Mouse (Mus musculus): ENCODE data around the gene Farp2. TPM values are rescaled to one million over a fixed set of nuclear protein-coding genes. Genes with fewer than 3 reads are reported as not detected.
"Not testable (repeated sequence)": the region's sequence is repeated elsewhere in the genome, so short reads cannot be mapped to it uniquely, and the experiment has no call there.

Farp2 gene
- 10 to 100 TPM; 19.3 to 22.9 TPM for total RNA-seq (2021)
- long read RNA-seq, experiment 1, partial matches to known transcripts: 0 of 4 reads
- long read RNA-seq, experiment 1, other reads (novel, unspliced or antisense): 2 of 4 reads
- long read RNA-seq, experiment 2, transcript Farp2-201 (27 exons, 3,937 nt): major isoform, 16 of 22 reads
- long read RNA-seq, experiment 2, partial matches to known transcripts: 3 of 22 reads
- long read RNA-seq, experiment 2, other reads (novel, unspliced or antisense): 3 of 22 reads

GRCm38 (mm10) chr1:93511585-93512350, at the start of gene Farp2:
Farp2 (plus strand) TSS chr1:93512079.
- DNase-seq (ENCODE audit: low spot score in 2 of 2): peak; percentile 83 to 91

DNA sequence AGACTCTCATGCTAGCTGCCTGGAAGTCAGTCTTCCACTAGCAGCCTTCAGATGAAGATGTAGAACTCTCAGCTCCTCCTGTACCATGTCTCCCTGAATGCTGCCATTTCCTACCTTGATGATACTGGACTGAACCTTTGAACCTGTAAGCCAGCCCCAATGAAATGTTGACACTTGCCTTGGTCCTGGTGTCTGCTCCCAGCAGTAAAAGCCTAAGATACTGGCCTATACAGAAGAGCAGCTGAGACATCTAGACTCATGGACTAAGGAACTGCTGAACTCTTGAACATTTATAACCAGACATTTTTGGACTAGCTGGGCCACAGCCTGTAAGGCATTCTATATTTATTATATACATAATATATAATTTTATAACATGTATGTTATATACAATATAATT, 46.8 kb upstream of the Farp2 start:
- DNase-seq (ENCODE audit: low spot score in 2 of 2): no peak

DNA sequence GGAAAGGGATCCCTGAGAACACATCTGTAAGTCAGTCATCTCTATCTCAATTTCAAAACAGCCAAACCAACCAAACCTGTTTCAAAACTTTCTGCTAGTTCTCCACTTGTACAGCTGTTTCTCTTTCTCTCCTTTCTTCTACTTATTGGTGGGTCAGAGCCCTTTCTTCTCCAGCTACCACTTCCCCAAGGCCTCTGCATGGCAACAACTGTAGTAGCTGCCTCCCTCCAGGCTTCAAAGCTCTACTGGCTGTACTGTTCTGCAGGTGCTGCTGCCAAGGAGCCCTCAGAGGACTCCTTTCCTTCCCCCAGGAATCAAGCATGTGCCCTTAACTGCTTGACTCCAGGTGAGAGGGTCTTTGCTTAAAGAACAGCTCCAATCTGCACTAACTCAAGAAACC, 46.1 kb upstream of the Farp2 start:
- DNase-seq (ENCODE audit: low spot score in 2 of 2): no peak

- no peak for DNase-seq (ENCODE audit: low spot score in 2 of 2)
Observed at GRCm38 (mm10) chr1:93468626-93469025, 43.3 kb upstream of the Farp2 start.

GRCm38 (mm10) chr1:93475694-93476093, 36.2 kb upstream of the Farp2 start:
- DNase-seq (ENCODE audit: low spot score in 2 of 2): no peak

GRCm38 (mm10) chr1:93477758-93478585, 33.9 kb upstream of the Farp2 start:
- DNase-seq (ENCODE audit: low spot score in 2 of 2): peak; percentile 96 to 98

GRCm38 (mm10) chr1:93478586-93479475, 33.0 kb upstream of the Farp2 start, which contains the start of gene Hdlbp:
Hdlbp (minus strand) TSS chr1:93478815.
- peak; percentile 96 to 98 for DNase-seq (ENCODE audit: low spot score in 2 of 2)

DNA sequence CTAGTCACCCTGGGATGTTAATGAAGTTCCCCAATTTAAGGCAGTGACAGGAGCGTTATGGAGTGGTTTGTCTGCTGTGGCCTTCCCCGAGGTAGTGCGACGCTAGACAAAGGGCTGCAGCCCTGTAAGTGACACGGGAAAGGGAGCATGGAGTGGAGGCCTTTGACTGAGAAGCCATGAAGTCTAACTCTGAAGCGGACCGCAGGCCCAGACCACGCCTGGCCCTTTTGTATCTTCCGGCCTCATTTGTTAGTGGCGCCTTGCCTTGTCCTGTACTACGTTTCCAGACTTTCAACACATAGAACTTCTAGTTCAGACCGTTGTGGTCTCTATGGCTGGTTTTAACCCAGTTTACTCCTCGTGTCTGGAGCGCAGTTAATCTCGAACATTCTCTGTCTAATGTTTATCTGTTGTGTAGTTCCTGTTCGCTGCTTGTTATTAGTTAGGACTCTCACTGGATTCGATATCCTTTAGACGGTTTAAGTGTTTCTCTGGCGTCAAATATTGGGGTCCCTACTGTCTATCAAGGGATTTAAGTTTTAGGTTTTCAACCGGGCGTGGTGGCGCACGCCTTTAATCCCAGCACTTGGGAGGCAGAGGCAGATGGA, 32.3 kb upstream of the Farp2 start:
- peak in 1 of 2 experiments; percentile 16 for DNase-seq (ENCODE audit: low spot score in 2 of 2)

- DNase-seq (ENCODE audit: low spot score in 2 of 2): not testable (repeated sequence)
Observed at GRCm38 (mm10) chr1:93486302-93486701, 25.6 kb upstream of the Farp2 start.

DNA sequence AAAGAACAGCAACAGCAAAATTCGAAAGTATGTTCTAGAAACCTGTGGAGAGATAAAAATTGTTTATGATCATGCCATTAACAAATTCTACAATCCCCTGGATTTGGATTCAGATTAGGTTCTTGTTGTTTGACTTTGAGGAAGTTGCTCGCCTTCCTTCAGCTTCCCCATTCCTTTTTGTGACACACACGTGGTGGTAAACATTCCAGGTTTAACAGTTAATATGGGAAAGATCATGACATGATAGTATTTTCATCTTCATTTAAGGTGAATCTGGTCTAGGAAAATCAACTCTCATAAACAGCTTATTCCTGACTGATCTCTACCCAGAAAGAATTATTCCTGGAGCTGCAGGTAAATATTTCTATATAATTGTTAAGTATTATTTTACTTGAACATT, 16.6 kb upstream of the Farp2 start:
- no peak for DNase-seq (ENCODE audit: low spot score in 2 of 2)

DNA sequence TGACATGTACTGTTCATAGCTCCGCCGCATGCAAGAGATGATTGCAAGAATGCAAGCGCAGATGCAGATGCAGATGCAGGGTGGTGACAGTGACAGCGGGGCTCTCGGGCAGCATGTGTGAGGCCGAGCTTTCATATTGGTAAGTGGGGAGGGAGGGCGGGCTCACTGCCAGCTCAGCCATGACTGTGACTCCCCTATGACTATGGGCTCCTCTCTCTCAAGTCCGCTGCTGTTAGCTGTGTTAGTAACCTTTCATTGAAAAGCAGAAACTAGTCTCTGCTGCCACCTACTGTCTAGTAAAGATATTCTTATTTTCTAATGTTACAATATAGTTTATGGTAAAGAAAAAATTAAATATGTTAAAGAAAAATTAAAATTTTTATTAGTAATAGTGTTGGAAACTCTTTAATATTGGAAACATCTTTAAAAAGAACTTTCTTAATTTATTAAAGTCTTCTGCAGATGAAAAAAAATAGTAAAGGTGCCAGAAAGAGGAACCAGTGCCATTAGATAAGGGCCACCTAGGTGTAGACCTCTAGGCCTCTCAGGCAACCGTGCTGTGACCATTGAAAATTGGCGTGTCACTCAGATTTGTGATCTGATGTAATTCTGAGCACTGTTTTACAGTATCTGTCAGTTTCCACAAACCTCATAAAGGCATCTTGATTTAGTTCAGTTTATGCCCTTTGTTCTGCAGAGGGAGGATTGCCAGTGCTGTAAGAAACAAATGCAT, 4.8 kb upstream of the Farp2 start:
- DNase-seq (ENCODE audit: low spot score in 2 of 2): no peak

- not testable (repeated sequence) for DNase-seq (ENCODE audit: low spot score in 2 of 2)
Observed at GRCm38 (mm10) chr1:93508576-93508975, 3.3 kb upstream of the Farp2 start.

DNA sequence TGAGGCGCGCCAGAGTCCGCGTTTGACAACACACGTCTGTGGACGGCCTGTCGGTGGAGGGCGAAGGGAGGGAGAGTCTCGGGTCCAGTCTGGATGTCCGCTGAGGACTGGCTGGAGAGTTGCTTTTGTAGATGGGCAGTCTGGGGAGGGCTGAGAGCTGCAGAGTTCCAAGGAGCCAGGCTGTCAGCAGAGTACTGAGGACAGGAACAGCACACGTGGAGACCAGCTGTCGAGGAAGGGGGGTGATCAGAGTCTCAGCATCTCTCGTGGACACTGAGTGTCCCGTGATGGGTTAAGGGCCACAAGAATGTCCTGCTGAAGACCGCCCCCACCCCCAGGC, 442 bp downstream of the Farp2 start:
- DNase-seq (ENCODE audit: low spot score in 2 of 2): no peak

GRCm38 (mm10) chr1:93513221-93513620, 1.3 kb downstream of the Farp2 start:
- DNase-seq (ENCODE audit: low spot score in 2 of 2): no peak

DNA sequence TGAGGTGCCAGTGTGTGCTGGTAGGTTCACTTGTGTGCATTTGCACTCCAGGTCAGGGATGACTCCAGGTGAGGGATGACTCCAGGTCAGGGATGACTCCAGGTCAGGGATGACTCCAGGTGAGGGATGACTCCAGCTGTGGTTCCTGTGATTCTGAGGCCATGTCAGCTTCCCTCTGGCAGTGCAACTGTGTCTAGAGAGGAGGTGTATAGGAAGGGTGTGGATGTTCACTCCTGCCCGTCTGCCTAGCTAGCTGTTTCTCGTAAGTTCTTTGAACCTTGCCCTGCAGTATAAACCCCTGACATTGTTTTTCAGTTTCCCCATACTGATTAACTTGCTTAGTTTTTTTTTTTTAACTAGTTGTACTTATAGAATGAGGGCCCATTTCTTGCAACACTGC, 9.6 kb downstream of the Farp2 start:
- DNase-seq (ENCODE audit: low spot score in 2 of 2): no peak

DNA sequence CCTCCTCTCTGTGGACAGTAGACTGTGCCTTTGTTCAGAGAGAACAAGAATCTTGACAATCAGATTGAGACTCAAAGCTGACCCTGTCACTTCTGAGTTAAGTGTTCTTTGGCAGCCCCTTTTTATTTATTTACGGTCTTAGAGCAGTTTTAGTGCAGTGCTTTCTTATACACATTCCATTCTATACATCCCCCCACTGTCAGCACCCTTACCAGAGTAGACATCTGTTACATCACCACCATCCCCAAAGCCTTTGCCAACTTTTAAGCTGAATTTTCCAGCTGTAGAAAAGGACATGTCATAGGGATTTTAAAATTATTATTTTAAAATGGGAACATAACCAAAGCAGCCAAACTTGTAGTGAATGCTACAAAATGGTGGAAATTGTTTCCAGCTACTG, 10.4 kb downstream of the Farp2 start:
- no peak for DNase-seq (ENCODE audit: low spot score in 2 of 2)

- no peak for DNase-seq (ENCODE audit: low spot score in 2 of 2)
Observed at GRCm38 (mm10) chr1:93529801-93530200, 17.9 kb downstream of the Farp2 start.

- DNase-seq (ENCODE audit: low spot score in 2 of 2): no peak
Observed at GRCm38 (mm10) chr1:93537227-93537626, 25.3 kb downstream of the Farp2 start.

DNA sequence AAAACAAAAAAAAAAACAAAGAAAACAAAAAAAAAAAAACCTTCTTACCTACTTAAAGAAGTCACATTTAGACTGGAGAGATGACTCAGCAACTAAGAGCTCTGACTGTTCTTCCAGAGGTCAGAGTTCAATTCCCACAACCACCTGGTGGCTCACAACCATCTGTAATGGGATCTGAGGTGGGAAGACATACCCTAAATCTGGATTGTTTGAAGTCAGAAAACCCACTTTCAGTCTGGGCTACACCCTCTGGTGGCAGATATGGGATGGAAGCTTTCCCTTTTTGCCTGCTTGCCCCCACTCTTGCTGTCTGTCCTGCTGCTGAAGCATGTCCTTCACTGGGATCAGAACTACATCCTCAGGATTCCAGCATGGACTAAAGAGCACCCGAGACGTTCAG, 31.3 kb downstream of the Farp2 start:
- no peak for DNase-seq (ENCODE audit: low spot score in 2 of 2)

DNA sequence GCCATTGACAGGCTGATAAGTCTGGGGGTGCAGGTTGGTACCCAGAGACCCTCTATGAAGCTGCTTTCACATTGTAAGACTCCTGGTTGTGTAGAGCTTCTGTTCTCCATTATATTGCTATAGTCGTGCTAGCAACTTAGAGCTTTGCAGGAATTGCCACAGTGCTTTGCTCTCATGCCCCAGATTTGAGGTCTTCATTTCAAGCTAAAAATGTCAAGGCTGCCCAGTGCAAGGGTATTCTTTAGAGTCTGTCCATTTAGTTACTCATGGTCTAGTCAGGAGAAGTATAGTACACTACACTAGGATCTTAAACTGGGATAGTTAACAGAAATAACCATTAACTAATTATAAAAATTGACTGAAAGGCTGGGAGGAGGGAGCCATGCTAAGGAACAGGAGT, 35.4 kb downstream of the Farp2 start:
- no peak for DNase-seq (ENCODE audit: low spot score in 2 of 2)
